Mouse (Mus musculus): ENCODE measurements around the gene Selenbp1.
"Not testable (repeated sequence)": the region's sequence is repeated elsewhere in the genome, so short reads cannot be mapped to it uniquely, and the experiment has no call there.

Selenbp1 gene

DNA sequence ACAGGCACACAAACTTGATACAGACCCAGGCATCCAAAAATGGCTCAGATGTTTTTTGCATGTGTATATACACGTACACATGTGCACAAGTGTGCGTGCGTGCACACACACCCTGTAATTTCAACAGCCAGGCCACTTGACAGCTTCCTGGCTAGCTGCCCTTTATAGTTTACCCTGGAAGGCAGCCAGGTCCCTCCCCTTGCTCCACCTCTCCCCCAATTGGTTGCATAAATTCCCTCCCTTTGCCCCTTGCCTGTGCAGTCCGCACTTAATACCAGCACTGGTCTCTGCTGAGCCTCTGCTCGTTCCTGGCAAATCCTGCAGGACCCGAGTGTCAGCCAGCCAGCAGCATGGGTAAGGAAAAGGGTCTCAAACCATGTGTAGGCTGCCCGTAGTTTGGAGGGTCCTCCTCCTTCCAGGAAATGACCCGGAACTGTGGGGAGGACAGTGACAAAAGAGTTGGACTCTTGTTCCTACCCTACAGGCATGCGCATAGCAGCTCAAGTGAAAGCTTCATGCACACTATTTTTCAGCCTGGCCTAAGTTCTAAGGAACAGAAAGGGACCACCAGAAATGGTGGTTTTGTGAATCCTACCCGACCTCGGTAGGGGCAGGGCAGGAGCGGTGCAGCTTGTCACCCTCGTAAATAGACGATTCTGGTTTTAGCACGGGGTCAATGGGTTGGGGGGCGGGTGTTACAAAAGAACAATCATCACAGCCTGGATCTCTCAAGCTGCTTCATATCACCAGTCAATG lies at the start of gene Selenbp1:
Gene Selenbp1 (plus strand): TSS at position 248 of the 756 bp plus-strand sequence.
- DNase-seq (ENCODE audit: low read depth in 2 of 2, low spot score in 2 of 2): no peak

DNA sequence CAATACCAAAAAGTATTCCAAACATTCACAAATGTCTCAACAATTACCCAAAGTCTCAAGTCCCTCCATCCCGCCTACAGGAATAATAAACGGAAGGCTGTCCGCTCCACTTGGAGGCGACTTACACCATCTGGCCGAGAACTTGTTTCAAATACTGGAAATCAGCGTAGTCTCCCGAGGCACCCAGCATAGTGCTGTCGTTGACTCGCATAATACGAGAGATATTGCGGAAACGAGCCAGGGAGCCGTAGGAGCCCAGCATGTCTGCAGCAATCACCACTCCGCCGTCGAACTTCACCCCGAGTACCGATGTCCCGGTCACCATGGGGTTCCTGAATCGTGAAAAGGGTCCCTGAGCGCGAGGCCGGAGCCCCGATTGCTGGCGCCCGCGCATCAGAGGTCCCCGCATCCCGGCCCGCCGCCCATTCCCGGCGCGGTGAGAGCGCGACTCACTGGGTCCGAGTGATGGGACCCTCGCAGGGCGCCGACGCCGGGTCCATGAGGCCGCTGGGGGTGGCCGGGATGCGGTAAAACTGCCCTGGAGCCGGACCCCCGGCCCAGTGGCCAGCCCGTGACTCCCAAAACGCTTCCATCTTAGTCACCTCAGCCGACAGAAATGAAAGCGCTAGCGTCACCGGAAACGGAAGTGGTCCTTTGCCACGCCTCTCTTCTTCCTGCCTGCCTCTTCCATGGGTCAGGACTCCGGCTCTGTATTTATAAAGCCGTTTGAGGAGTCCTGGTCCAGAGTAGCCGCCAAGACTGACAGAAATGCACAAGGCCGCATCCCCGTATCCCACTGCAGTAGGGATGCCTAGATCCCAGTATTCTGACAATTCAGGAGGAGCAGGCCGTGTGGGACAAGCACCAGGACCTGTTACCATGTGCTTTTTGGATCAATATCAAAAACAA lies 46.3 kb upstream of the Selenbp1 start, which contains the start of gene Psmb4:
Gene Psmb4 (minus strand): TSS at position 646 of the 909 bp plus-strand sequence.
- DNase-seq (ENCODE audit: low read depth in 2 of 2, low spot score in 2 of 2): peak; percentile 60 to 77

DNA sequence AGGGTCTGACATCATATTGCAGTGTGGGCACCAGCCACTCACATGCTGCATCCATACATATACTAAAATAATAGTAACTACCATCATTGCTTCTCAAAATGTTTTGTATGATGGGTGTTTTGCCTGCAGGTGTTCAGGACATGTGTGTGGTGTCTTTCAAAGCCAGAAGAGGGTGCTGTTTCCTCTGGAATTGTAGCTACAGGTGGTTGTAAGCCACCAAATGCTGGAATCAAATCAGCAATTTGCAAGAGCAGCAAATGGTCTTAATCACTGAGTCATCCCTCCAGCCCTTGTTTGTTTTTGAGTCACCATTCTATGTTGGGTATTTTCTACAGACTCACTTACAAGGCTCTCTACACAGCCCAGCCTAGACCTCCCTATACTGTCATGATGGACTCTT lies 44.3 kb upstream of the Selenbp1 start:
- no peak for DNase-seq (ENCODE audit: low read depth in 2 of 2, low spot score in 2 of 2)

DNA sequence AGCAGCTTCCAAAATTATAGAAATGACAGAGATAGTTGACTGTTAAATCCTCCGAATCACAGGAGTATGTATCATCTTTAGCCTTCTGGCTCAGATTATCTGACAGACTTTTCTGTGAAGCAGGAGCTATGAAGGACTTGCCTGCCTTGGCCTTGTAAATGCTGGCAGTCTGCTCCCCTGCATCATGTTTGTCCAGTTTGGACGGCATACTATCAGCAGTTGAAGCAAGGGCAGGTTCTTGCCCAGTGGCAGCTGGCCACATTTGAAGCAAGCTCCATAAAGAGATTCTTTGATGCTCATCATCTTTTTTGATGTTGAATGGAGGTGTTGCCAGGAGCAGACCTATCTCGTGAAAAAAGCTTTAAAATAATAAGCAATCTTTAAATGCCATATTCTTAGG lies 38.8 kb upstream of the Selenbp1 start:
- DNase-seq (ENCODE audit: low read depth in 2 of 2, low spot score in 2 of 2): no peak

DNA sequence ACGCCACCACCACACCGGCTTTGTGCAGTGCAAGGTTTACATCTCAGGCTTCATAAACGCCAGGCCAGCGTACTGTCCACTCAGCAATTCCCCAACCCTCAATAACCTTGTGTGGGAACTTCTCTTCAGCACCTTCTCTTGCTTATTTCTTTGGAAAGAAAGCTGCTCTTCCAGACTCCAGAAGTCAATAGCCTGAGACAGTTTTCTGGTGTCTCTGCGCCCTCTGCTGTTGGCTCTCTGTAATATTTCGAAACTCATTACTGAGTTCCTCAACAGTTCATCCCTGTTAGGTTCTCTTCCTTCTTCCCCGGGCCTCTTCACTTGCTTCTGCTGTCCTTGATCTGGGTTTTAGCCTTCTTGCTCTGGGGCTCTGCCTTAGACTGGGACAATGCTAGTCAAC lies 30.1 kb upstream of the Selenbp1 start:
- DNase-seq (ENCODE audit: low read depth in 2 of 2, low spot score in 2 of 2): peak in 1 of 2 experiments; percentile 32

DNA sequence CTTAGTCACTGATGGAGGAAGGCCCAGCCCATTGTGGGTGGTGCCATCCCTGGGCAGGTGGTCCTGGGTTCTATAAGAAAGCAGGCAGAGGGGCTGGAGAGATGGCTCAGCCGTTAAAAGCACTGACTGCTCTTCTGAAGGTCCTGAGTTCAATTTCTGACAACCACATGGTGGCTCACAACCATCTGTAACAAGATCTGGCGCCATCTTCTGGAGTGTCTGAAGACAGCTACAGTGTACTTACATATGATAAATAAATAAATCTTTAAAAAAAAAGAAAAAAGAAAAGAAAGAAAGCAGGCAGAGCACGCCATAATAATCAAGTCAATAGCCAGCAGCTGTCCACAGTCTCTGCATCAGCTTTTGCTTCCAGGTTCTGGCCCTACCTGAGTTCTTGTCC lies 28.1 kb upstream of the Selenbp1 start:
- DNase-seq (ENCODE audit: low read depth in 2 of 2, low spot score in 2 of 2): not testable (repeated sequence)

DNA sequence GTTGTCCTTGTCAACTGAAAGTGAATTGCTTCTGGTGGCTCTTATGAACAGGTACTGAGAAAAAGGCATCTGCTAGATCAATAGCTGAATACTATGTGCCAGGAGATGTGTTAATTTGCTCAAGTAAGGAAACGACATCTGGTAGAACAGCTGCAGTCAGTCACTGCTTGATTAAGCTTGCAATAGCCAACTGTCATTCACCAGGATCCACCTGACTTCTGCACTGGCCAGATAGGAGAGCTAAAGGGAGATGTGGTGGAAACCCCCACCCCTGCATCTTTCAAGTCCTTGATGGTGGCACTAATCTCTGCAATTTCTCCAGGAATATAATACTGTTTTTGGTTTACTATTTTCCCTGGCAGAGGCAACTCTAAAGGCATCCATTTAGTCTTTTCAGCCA lies 26.4 kb upstream of the Selenbp1 start:
- DNase-seq (ENCODE audit: low read depth in 2 of 2, low spot score in 2 of 2): no peak

DNA sequence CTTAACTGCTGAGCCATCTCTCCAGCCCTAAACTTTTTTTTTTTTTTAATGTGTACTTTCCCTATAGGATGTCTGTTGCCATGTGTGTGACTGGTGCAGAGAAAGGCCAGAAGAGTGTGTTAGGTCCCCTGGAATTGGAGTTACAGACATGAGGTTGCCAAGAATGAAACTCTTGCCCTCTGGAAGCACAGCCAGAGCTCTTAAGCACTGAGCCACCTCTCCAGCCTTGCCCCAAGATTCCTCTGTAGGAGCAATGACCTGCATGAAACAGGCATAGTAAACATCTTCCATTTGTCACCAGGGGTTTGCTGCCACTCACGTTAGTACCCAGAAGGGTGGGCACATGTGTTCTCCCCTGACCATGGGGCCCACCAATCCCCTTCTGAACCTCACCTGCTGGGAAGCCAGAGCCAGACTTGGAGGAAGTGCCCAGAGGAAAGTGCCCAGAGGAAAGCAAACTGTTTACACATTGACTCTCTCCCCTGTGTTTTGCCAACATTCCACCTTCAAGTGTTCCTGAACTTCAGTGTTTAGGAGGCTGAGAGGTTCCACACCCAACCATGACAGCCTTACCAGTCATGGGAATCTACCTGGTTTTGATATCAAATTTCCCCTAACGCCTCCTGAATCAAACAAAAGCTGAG lies 21.7 kb upstream of the Selenbp1 start:
- DNase-seq (ENCODE audit: low read depth in 2 of 2, low spot score in 2 of 2): no peak

DNA sequence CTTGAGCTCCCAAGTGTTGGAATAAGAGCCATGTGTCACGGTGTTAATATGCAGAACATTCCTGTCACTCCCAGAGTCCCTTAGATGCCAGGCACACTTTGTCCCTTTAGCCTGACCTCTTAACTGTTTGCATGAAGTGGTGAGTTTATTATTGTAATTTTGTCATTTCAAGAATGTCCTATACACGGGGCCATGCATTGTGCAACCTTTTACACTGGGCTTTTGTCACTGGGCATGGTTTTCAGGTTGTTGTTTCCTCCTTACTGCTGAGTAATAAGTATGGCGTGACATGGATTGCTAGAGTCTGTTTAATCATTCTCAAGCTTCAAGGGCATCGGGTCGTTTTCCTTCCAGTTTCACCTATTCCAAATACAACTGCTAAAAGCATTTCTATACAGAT lies 19.1 kb upstream of the Selenbp1 start:
- DNase-seq (ENCODE audit: low read depth in 2 of 2, low spot score in 2 of 2): no peak

DNA sequence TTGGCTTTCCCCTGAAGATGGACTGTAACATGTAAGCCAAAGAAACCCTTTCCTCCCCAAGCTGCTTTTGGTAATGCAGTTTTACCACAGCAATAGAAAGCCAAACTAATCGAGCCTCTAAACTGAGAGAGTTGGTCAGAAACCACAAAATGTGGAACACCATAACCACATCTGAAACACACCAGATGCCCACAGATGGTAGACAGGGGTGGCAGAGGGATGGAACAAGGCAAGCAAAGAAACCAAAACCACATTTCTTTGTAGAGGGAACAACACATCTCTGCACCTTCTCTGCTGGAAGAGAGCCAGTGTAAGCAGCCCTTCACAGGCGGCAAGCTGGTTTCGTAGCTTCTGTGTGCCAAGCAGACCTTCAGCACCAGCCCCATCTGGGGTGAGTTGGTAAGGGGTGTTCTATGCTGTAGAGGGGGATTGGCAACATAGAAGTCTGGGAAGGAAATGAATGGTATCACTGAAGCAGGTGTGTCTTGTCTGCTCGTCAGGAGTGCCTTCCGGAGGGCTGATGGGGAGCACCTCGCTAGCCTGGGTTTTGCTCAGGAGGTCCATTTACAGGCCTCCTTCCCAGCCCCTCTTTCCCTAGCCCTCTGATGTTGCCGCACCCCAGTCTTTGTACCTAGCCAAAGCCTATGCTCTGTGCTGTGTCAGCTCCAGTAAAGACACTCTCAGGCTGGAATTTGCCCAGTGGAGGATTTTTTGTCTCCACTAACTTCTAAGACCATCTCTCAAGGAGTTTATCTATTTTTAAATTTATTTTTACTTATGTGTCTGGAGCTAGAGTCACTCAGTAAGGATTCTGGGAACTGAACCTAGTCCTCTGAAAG lies 16.7 kb upstream of the Selenbp1 start:
- peak; percentile 26 to 45 for DNase-seq (ENCODE audit: low read depth in 2 of 2, low spot score in 2 of 2)

DNA sequence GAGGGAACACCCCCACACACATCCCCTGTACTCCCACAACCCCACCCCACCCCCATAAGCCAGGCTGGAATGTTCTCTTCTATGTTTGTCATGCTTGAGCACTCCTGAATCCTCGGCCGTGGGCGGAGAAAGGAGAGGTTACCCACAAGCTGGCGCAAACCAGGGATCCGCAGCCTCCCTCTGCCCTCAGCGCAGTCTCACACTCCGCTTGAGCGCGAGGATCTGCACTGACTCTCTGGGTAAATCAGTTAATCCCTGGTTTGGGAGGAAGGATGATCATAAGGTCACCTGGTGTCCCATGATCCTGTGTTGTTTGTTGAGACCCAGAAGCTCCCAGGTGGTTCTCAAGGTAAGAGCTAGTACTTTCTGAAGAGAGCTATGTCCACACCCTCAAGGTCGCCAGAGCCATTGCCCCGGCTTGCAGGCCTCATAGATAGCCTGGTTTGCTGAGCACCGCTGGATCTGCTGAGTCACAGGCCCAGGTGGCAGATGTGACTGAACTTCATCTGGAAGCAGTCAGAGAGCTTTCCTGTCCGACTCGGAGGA lies 15.0 kb upstream of the Selenbp1 start:
- no peak for DNase-seq (ENCODE audit: low read depth in 2 of 2, low spot score in 2 of 2)

DNA sequence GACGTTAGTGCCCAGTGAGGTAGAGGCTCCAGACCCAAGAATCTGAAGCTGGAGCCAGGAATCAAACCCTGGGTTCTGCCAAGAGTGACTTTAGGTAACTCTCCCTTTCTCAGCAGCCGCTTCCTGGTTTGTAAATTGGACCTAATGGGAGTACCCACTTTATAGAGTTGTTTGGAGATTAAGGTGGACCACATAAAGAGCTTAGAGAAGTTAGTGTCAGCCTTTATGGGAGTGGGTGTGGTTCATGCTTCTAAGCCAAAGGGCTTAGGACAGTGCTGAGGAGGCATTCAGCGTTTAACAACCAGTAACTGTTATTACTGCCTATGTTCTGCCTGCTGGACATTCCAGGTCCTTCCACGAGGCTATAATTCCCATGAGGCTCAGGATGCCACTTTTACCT lies 14.0 kb upstream of the Selenbp1 start:
- DNase-seq (ENCODE audit: low read depth in 2 of 2, low spot score in 2 of 2): no peak

DNA sequence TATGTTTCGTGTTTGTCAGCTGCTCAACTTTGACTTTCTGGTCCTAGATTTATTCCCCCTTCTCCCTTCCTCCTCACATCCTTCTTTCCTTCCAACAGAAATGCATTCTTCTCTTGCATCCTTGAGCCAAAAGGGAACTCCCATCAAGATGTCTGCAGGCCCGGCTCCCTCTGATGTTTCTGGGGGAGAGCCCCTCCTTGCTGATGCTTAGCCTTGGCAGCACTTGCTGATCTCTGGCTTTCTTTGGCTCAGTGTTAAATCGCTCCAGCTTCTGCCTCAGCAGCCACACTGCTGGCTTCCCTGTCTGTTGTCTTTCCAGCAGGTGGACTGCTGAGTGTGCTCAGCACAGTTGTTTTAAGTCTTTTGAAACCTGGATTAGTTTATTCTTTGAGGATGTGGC lies 11.8 kb upstream of the Selenbp1 start:
- DNase-seq (ENCODE audit: low read depth in 2 of 2, low spot score in 2 of 2): no peak

DNA sequence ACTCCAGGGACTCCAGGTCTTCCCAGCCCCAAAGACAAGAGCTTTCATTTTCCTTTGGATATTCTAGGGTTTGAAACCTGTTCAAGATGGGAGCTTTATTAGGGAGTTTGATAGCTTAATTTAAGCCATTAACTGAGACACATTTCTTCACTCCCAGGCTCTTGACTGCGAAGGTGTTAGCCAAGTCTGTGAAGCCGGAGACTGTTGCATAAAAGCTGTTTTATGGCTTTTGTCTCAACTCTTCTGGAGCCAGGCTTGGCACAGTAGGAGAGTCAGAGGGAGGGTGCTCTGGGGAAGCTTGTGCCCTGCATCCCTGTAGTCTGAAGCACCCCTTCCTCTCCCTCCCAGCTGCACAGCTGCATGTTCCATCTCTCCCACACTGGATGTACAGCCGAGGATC lies 10.5 kb upstream of the Selenbp1 start:
- no peak for DNase-seq (ENCODE audit: low read depth in 2 of 2, low spot score in 2 of 2)

DNA sequence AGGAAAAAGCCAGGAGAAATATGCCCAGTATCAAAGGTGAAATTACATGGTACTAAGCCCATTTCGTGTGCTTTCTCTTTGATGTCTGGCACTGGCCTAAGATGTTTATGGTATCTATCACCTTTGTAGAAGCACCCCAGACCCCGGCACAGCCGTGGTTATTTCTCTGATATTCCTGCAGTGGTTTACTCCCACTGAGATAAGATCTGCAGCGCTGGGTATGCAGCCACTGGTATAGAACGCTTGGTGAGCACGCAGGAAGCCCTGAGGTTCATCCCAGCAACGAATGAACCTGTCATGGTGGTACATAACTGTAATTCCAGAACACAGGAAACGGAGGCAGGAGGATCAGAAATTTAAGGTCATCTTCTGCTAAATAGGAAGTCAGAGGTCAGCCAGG lies 8.2 kb upstream of the Selenbp1 start:
- no peak for DNase-seq (ENCODE audit: low read depth in 2 of 2, low spot score in 2 of 2)

DNA sequence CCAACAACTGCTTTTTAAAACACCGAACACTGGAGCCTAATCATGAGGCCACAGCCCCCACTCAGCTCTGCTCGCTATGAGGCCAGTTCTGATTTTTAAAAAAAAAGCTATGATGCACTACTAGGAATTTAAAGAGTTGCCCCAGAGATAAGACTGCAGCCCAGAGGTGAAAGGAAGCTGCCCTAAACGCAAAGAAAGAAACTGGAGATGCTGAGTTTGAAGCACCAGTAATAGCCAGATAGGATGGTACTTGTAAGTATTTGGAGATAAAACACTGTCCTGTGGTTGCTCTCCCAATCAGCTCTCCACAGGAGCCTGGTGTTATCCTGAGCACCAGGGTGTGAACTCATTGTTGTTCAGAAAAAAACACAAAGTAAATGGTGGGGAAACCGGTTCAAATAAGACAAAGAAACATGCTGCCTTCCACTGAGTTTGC lies 6.5 kb upstream of the Selenbp1 start:
- not testable (repeated sequence) for DNase-seq (ENCODE audit: low read depth in 2 of 2, low spot score in 2 of 2)

DNA sequence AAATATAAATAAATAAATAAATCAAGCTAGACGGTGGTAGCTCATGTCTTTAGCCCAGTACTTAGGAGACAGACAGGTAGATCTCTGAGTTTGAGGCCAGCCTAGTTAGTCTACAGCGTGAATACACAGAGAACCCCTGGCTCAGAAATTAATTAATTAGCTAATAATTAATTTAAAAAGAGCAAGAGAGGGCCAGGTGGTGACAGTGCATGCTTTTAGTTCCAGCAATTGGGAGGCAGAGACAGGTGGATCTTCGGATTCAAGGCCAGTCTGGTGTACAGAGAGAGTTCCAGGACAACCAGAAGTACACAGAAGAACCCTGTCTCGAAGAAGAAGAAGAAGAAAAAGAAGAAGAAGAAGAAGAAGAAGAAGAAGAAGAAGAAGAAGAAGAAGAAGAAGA lies 3.9 kb upstream of the Selenbp1 start:
- DNase-seq (ENCODE audit: low read depth in 2 of 2, low spot score in 2 of 2): not testable (repeated sequence)

DNA sequence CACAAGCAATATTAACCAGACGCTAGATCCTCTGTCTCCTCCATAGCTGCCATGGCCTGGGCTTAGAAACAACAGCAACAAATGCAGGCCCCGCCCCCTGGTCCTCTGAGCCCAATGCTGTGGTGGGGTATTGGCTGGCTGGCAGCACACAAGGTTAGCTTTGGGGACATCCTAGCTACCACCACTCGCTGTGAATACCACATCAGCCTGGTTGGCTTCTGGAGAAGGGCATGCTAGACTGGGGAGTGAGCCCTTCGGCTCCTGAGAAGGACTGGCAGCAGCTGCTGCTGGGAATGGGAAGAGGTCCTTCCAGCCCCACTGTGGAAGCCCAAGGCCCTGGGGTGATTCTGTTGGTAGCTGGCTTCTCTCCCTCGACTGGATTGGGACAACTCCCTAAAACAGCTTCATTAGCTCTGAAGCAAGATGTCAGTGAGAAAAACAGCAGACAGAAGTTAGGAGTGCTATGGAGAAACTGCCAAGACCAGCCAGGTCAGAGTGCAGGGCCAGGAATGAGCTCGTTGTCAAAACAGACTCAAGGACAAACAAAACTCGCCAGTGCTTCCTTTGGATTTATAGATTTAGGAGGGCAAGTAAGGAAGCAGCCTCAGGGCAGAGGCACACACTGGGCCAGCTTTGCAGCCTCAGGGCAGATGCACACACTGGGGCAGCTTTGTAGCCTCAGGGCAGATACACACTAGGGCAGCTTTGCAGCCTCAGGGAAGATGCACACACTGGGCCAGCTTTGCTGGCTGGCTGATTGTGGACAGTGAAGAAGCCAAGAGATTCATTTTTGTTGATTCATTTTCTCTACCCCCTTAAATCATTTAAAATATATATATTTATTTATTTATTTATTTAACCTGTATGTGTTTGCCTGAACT lies 2.2 kb upstream of the Selenbp1 start:
- DNase-seq (ENCODE audit: low read depth in 2 of 2, low spot score in 2 of 2): not testable (repeated sequence)

DNA sequence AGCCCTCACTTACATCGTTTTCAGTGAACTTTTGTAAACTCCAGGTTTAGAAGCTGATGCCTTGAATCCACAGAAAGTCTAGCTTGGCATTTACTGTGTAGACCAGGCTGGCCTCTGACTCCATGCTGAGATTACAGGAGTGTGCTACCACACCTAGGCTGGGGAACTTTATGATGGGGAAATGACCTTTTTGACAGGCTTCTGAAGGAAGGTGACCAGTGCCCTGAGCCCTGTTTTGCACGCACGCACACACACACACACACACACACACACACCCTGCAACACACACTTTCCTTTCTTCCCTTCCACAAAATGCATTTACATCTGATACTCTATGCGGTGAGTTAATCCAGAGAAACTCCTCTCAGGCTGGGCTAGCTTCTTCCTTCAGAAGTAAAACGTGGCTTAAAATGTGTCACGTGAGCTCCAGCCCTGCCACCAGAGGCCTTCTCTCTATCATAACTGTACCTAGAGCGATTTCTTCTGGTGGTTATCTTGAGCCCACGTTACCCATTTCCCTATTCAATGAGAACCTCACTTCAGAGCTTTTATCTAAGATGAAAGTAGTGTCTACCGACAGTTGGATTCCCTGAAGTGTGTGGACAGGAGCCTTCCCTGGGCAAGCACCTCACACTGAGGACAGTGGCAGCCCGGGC lies 1.3 kb upstream of the Selenbp1 start:
- not testable (repeated sequence) for DNase-seq (ENCODE audit: low read depth in 2 of 2, low spot score in 2 of 2)
